Mouse (Mus musculus) limb, embryonic 11.5 days (tissue): ENCODE measurements around the gene 1810024B03Rik. TPM values are rescaled to one million over a fixed set of nuclear protein-coding genes. Genes with fewer than 3 reads are reported as not detected.
"Not testable (repeated sequence)": the region's sequence is repeated elsewhere in the genome, so short reads cannot be mapped to it uniquely, and the experiment has no call there.

Experiments used
- ATAC-seq: fragments of 200-750 bp; cut with Nextera tagmentation; 2 replicates; pipeline ENCODE4 v1.8.0; 2017; ENCODE audit warnings: low read depth; ENCODE audit not compliant: insufficient number of reproducible peaks, low FRiP score, low TSS enrichment
- DNase-seq: peaks from one replicate; pipeline ENCODE4 v3.0.0-alpha.2; 2015; ENCODE audit warnings: low spot score
- H3K27ac ChIP-seq: fragments of 300-500 bp; sonication (generic); replicated peaks from 2 replicates; pipeline ENCODE4 v1.5.1; 2014; ENCODE audit warnings: low read depth, mild to moderate bottlenecking, low read length
- H3K27me3 ChIP-seq: fragments of 300-500 bp; sonication (generic); 2 replicates; pipeline ENCODE4 v1.6.1; 2014; ENCODE audit warnings: mild to moderate bottlenecking, low read length, mixed read lengths; ENCODE audit not compliant: control insufficient read depth, insufficient read depth
- H3K36me3 ChIP-seq: fragments of 300-500 bp; sonication (generic); 2 replicates; pipeline ENCODE4 v1.6.1; 2014; ENCODE audit warnings: mild to moderate bottlenecking, low read length, moderate library complexity, mixed read lengths; ENCODE audit not compliant: control insufficient read depth, insufficient read depth
- H3K4me1 ChIP-seq: fragments of 300-500 bp; sonication (generic); 2 replicates; pipeline ENCODE4 v1.6.1; 2014; ENCODE audit warnings: low read length, mixed read lengths; ENCODE audit not compliant: control insufficient read depth, insufficient read depth
- H3K4me2 ChIP-seq: fragments of 300-500 bp; sonication (generic); 2 replicates; pipeline ENCODE4 v1.6.1; 2014; ENCODE audit warnings: low read depth, mild to moderate bottlenecking, moderate library complexity; ENCODE audit not compliant: severe bottlenecking
- H3K4me3 ChIP-seq: fragments of 300-500 bp; sonication (generic); 2 replicates; pipeline ENCODE4 v1.5.1; 2014; ENCODE audit warnings: low read depth, low read length
- H3K9ac ChIP-seq: fragments of 300-500 bp; sonication (generic); 2 replicates; pipeline ENCODE4 v1.6.1; 2014; ENCODE audit warnings: mild to moderate bottlenecking, low read length
- H3K9me3 ChIP-seq: fragments of 300-500 bp; sonication (generic); 2 replicates; pipeline ENCODE4 v1.6.1; 2016; ENCODE audit warnings: low read length; ENCODE audit not compliant: control insufficient read depth
- WGBS: fragments of 180-500 bp; shearing (Covaris S2); extraction: QIAGEN DNeasy Blood & Tissue Kit; methylation state at CpG from one replicate; pipeline ENCODE4 v1.1.7; 2014; 5-methylcytosine and 5-hydroxymethylcytosine counted together
- polyA plus RNA-seq: library from polyadenylated mRNA; unstranded; fragments of >200 nt; fragmentation: Nextera tagmentation; extraction: Ambion mirVana; gene quantifications from 2 replicates; pipeline ENCODE4 v1.2.1, GENCODE M21; 2014

Gene 1810024B03Rik
- polyA plus RNA-seq, 1 experiment from 2014 or later = 2.1 TPM

DNA sequence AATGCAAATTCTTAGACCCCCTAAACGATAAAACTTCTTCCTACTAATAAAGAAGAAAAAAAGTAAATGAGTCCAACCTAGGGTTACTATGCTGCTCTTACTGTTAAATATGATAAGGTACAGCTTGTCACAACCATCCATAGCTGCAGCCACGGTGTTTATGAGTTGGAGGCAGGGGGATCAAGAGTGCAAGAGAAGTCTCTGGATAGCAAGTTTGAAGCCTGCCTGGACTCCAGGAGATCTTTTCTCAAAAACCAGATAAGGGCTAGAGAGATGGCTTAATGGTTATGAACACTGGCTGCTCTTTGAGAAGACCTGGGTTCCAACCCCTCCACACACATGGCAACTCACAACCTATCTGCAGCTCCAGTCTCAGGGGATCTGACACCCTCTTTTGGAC is 1.2 kb downstream of the 1810024B03Rik start:
- no peak overlapping the region for H3K27ac ChIP-seq
- peaks cover 6% of the 10 kb centered on the region; the same call in 1 of the 2 replicates for H3K36me3 ChIP-seq
- DNase-seq (no peak), ATAC-seq (no peak)
- WGBS = 91% methylated on average over 2 of the region's 2 CpGs
- no peaks in the 10 kb centered on the region for H3K9me3 ChIP-seq
- H3K27me3 ChIP-seq = no peaks in the 10 kb centered on the region
- H3K4me3 ChIP-seq = no peak overlapping the region
- peaks cover 7% of the 10 kb centered on the region for H3K4me1 ChIP-seq
- H3K4me2 ChIP-seq = no peak overlapping the region
- H3K9ac ChIP-seq = no peak overlapping the region

DNA sequence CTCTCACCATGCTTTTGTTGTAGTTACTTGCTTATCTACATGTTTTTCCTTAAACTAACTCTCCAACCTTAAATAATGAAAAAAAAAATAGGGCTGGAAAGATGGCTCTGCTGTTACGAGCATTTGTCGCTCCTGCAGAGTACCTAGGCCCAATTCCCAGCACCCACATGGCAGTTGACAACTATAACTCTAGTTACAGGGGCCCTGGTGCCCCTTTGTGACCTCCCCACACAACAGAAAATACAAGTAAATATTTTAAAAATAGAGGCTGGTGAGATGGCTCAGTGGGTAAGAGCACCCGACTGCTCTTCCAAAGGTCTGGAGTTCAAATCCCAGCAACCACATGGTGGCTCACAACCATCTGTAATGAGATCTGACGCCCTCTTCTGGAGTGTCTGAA is 2.1 kb downstream of the 1810024B03Rik start:
- H3K9me3 ChIP-seq, DNase-seq, H3K4me3 ChIP-seq, H3K9ac ChIP-seq, H3K4me2 ChIP-seq, H3K27me3 ChIP-seq, H3K4me1 ChIP-seq, H3K36me3 ChIP-seq, ATAC-seq, H3K27ac ChIP-seq: not testable (repeated sequence)
- 88% methylated on average over 4 of the region's 4 CpGs for WGBS

DNA sequence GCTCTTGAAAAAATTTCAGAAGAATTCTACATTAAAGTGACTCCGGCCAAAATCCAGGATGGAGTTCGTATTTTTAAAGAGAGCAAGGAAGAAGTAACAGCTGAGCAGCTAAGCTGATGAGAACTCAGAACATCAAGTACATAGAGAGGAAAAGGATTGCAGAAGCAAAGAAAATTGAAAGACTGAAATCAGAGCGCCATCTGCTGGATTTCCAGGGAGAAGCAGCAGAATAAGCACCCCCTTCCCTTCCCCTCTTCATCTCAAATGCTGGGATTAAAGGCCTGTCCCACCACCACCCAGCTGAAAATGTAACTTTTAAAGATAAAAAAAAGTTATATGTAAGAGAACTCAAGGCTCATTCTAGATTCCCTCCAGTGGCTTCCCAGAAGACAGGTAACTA is 3.1 kb downstream of the 1810024B03Rik start:
- Histone ChIP-seq H3K9me3 (no peaks in the 10 kb centered on the region), H3K4me1 (peaks cover 7% of the 10 kb centered on the region), H3K36me3 (peaks cover 5% of the 10 kb centered on the region; the same call in 1 of the 2 replicates), H3K9ac (no peak overlapping the region), H3K4me2 (no peak overlapping the region), H3K4me3 (no peak overlapping the region), H3K27ac (no peak overlapping the region), H3K27me3 (no peaks in the 10 kb centered on the region)
- 36% methylated on average over 3 of the region's 3 CpGs for WGBS
- DNase-seq (peak; percentile 76), ATAC-seq (no peak)

DNA sequence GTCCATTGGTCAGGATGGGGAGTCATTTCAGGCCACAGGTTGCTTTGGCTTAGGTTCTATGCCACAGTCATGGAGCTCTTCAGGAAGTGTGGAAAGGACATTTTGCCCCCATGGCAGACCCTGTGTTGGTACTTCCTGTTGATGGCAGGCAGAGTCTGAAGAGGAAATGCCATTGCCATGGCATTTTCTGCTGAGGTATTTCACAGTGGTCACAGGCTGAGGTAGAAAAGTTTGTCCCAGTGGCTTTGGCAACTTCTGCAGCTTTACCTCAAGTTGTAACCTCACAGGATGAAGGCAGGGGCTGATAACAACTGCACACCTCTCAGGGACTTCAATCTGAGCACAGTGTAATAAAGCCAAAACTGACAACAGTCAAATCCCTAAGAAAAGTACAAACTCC is 18.5 kb downstream of the 1810024B03Rik start:
- no peak for DNase-seq
- H3K9ac ChIP-seq = no peak overlapping the region
- H3K27ac ChIP-seq = no peak overlapping the region
- no peak for ATAC-seq
- H3K27me3 ChIP-seq = no peaks in the 10 kb centered on the region
- no peak overlapping the region for H3K4me3 ChIP-seq
- H3K9me3 ChIP-seq = no peaks in the 10 kb centered on the region
- no peak overlapping the region for H3K4me2 ChIP-seq
- no peaks in the 10 kb centered on the region for H3K4me1 ChIP-seq
- no peaks in the 10 kb centered on the region for H3K36me3 ChIP-seq

DNA sequence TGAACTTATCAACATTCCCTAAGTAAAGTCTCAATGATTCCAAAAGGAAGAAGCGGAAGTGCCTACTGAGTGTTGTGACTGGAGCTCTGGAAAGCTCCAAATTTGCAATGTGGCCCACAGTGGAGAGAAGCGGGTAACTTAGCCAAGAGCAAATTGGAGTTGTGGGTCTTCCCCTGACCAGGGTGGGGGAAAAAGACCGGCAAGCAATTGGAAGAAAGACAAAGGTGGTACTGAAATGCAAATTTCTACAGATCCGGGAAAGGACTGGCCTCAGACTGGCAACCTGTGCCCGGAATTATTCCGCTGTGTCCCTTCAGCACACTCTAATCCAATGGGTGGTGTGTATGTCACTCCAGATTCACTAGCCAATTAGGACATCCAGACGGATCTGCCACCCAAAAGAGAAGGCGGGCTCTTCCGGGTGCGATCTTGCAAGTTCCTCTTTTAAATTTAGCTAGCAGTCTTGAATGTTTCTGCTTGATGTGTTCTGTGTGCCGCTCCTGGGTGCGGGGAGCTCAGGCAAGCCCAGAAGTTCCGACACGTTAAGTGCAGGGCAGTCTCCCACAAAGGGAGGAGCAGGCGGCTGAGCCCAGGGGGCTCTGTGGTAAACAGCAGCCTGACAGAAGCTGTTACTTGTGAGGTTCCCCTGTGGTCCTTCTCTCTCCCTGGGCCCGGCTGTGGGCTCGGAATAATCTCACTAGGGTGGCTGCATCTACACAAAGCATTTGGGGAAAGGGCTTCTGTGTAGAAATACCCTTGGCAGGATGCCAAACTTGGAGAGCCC is 25.3 kb downstream of the 1810024B03Rik start:
- H3K9me3 ChIP-seq = no peaks in the 10 kb centered on the region
- H3K36me3 ChIP-seq = no peaks in the 10 kb centered on the region
- 3% methylated on average over 17 of the region's 17 CpGs for WGBS
- peak overlapping the region; percentile 64 for H3K27ac ChIP-seq
- DNase-seq (peak; percentile 76), ATAC-seq (peak; percentile 97)
- H3K9ac ChIP-seq = peak overlapping the region; percentile 85
- no peaks in the 10 kb centered on the region for H3K4me1 ChIP-seq
- no peaks in the 10 kb centered on the region for H3K27me3 ChIP-seq
- H3K4me3 ChIP-seq = peak overlapping the region; percentile 46
- peak overlapping the region; percentile 75 for H3K4me2 ChIP-seq

DNA sequence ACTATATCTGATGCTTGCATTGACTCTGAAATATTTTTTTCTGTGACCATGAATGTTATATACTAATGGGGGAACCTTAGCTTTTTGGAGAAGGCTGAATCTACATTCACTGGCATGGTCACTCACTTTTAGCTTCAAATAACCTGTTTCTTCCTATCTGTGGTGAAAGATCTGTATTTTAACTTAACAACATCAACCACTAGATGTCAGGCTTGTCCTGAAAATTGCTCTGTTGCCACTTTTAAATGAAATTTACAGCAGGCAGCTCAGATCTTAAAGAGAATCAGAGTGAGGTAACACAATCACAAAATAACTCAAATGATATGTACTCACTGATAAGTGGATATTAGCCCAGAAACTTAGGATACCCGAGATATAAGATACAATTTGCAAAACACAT is 41.8 kb downstream of the 1810024B03Rik start:
- H3K27me3 ChIP-seq, DNase-seq, H3K36me3 ChIP-seq, H3K27ac ChIP-seq, ATAC-seq, H3K9ac ChIP-seq, H3K4me1 ChIP-seq, H3K9me3 ChIP-seq, H3K4me2 ChIP-seq, H3K4me3 ChIP-seq: not testable (repeated sequence)
- 11% methylated on average over 1 of the region's 1 CpGs for WGBS

DNA sequence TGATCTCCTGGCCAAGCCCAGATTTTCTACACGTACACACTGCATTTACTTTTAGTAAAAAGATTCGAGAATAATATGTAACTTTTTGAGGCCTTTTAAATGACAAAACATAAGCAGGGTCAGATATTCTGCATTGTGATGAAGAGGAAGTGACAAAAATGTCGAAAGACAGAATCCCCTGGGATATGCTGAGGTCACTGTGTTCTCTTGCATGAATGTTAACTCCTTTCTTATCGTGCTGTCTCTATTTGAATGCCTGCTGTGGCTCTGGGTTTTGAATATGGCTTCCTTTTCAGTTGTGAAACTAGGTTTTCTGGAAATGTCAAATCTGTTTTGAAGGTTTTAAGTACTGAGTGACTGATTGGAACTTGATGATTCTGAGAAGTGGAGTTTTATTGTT is 42.4 kb downstream of the 1810024B03Rik start:
- ATAC-seq (no peak), DNase-seq (no peak)
- H3K36me3 ChIP-seq = no peaks in the 10 kb centered on the region
- no peak overlapping the region for H3K4me2 ChIP-seq
- no peak overlapping the region for H3K4me3 ChIP-seq
- H3K27ac ChIP-seq = no peak overlapping the region
- H3K9me3 ChIP-seq = no peaks in the 10 kb centered on the region
- H3K9ac ChIP-seq = no peak overlapping the region
- no peaks in the 10 kb centered on the region for H3K27me3 ChIP-seq
- 57% methylated on average over 4 of the region's 4 CpGs for WGBS
- no peaks in the 10 kb centered on the region for H3K4me1 ChIP-seq

DNA sequence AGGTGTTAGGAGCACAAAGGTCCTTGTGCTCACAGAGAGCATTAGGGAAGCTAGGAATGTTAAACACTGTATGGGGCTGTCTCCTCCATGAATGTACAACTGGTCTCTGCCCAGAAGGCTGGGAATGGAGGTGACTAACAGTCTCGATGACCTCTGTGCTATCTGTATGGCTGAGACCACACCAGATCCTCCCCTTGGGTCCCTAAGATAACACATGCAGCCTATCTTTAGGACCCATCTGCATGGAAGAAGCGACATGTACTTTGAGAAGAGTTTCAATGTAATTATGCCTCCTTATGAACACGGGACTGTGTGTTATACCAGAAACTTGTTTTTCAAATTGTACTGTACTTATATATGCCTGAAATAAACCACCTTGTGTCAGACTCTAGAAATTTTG is 62.4 kb downstream of the 1810024B03Rik start:
- ATAC-seq = no peak
- WGBS = 79% methylated on average over 3 of the region's 3 CpGs

More for the DNA sequence above, 62.4 kb downstream of the 1810024B03Rik start:
- no peak overlapping the region for H3K4me3 ChIP-seq
- H3K4me2 ChIP-seq = no peak overlapping the region
- no peaks in the 10 kb centered on the region for H3K9me3 ChIP-seq
- no peaks in the 10 kb centered on the region for H3K27me3 ChIP-seq
- H3K36me3 ChIP-seq = 0 out of 2 replicates have a peak, but pooled peaks cover 2% of the 10 kb centered on the region
- peaks cover 5% of the 10 kb centered on the region for H3K4me1 ChIP-seq
- H3K27ac ChIP-seq = no peak overlapping the region
- no peak overlapping the region for H3K9ac ChIP-seq
- DNase-seq = no peak
